Mouse (Mus musculus) CH12F3 (cell line): ENCODE results near the gene Fam32a.

Source experiments
- in situ Hi-C: fragments of 300-500 bp; cut with MboI; formaldehyde crosslinking; loops from 2 replicates; pipeline ENCODE4 v1.14.3; 2020; ENCODE audit warnings: low sequenced_read_pairs

The Fam32a gene

GRCm38 (mm10) chr8:72219541-72220363, at the start of gene Fam32a:
Fam32a (plus strand) TSS chr8:72219730.
- in situ Hi-C loops, result loop anchor here (5.0 kb wide), 1 partner anchor 37 kb away; no protein-coding TSS in a partner anchor

GRCm38 (mm10) chr8:72177346-72177925, 42.1 kb upstream of the Fam32a start:
- in situ Hi-C loops, result loop anchor here (10.0 kb wide), 1 partner anchor 197 kb away; no protein-coding TSS in a partner anchor

- in situ Hi-C loops, result loop anchor here (5.0 kb wide), 1 partner anchor 34 kb away; the partner anchor contains the start of gene Fam32a
These were observed 35.9 kb upstream of the Fam32a start for GRCm38 (mm10) chr8:72183554-72184202.

- in situ Hi-C loops, result no loop called here
These were observed 31.7 kb upstream of the Fam32a start for GRCm38 (mm10) chr8:72187793-72188331.

GRCm38 (mm10) chr8:72189417-72190214, 29.9 kb upstream of the Fam32a start, which contains the start of gene Hsh2d:
Hsh2d (plus strand) TSS chr8:72189638.
- in situ Hi-C loops, result no loop called here

GRCm38 (mm10) chr8:72190215-72190539, 29.4 kb upstream of the Fam32a start:
- in situ Hi-C loops, result no loop called here

GRCm38 (mm10) chr8:72192065-72192464, 27.5 kb upstream of the Fam32a start:
- in situ Hi-C loops, result no loop called here

- in situ Hi-C loops, result no loop called here
These were observed 21.5 kb upstream of the Fam32a start for GRCm38 (mm10) chr8:72197997-72198396.

GRCm38 (mm10) chr8:72208582-72208981, 10.9 kb upstream of the Fam32a start:
- in situ Hi-C loops, result no loop called here

GRCm38 (mm10) chr8:72210222-72210621, 9.3 kb upstream of the Fam32a start:
- in situ Hi-C loops, result no loop called here

- in situ Hi-C loops, result no loop called here
These were observed 8.8 kb upstream of the Fam32a start for GRCm38 (mm10) chr8:72210710-72211109.

GRCm38 (mm10) chr8:72211846-72212245, 7.7 kb upstream of the Fam32a start:
- in situ Hi-C loops, result no loop called here

GRCm38 (mm10) chr8:72212751-72213150, 6.8 kb upstream of the Fam32a start, which contains the start of gene Cib3:
Cib3 (minus strand) TSS chr8:72212837.
- in situ Hi-C loops, result no loop called here

- in situ Hi-C loops, result no loop called here
These were observed 6.0 kb upstream of the Fam32a start, which contains the start of gene Gm11034 for GRCm38 (mm10) chr8:72213536-72213935. Gm11034 (minus strand) TSS chr8:72213636.

- in situ Hi-C loops, result loop anchor here (5.0 kb wide), 1 partner anchor 33 kb away; no protein-coding TSS in a partner anchor
These were observed 4.5 kb upstream of the Fam32a start for GRCm38 (mm10) chr8:72215060-72215459.

GRCm38 (mm10) chr8:72215871-72216270, 3.7 kb upstream of the Fam32a start:
- in situ Hi-C loops, result loop anchor here (5.0 kb wide), 1 partner anchor 34 kb away; no protein-coding TSS in a partner anchor

GRCm38 (mm10) chr8:72218781-72219540, 569 bp upstream of the Fam32a start:
- in situ Hi-C loops, result loop anchor here (5.0 kb wide), 1 partner anchor 37 kb away; no protein-coding TSS in a partner anchor

- in situ Hi-C loops, result no loop called here
These were observed 1.2 kb downstream of the Fam32a start for GRCm38 (mm10) chr8:72220758-72221157.

- in situ Hi-C loops, result no loop called here
These were observed 3.1 kb downstream of the Fam32a start for GRCm38 (mm10) chr8:72222656-72223055.
